ENCODE assay signal across 24 mouse cellular contexts in genomic region chr2:124811709-124812108, GRCm38 (mm10).
DNase-seq lines count a peak whose midpoint lies in the region; ATAC-seq and TF ChIP-seq lines count a peak whose summit lies in the region.
"Had no signal": no experiment of that assay in that cellular context is flagged by ENCODE, and none has a peak within 500 bp of the region (broad histone marks: within the 10 kb centered on the region; RNA-seq: fewer than 3 reads in every experiment).

No protein-coding gene starts in this region.

- H3K27ac ChIP-seq in kidney, embryonic 15.5 days, result no peak overlapping the region
- H3K27ac ChIP-seq in kidney, postnatal 0 days, result no peak overlapping the region
- H3K27ac ChIP-seq: embryonic facial prominence, embryonic 13.5 days; embryonic facial prominence, embryonic 15.5 days; forebrain, embryonic 10.5 days; forebrain, embryonic 12.5 days had no signal

- no peak for DNase-seq in kidney, postnatal 10 days
- DNase-seq in kidney, postnatal 0 days (ENCODE audit: low spot score), result no peak
- no peak for DNase-seq in kidney, adult 11 months
- DNase-seq in cerebellum, adult 9-10 months, result no peak
- DNase-seq: adrenal gland, adult 8-10 months; adrenal gland, postnatal 14 days; adrenal gland, postnatal 36 days; cerebellum, adult 11-12 months; cerebellum, adult 2 months; cerebellum, adult 9-11 months; cerebellum, postnatal 14 days; cerebellum, postnatal 36 days; embryo, embryonic 11 days had no signal

- H3K4me2 ChIP-seq in kidney, embryonic 15.5 days, result no peak overlapping the region
- no peak overlapping the region for H3K4me2 ChIP-seq in kidney, postnatal 0 days (ENCODE audit: low read length)
- H3K4me2 ChIP-seq: embryonic facial prominence, embryonic 13.5 days; embryonic facial prominence, embryonic 15.5 days; forebrain, embryonic 12.5 days had no signal

- peak; percentile 82 for ATAC-seq in kidney, embryonic 15.5 days (replicated peaks; ENCODE audit: low FRiP score)
- ATAC-seq in kidney, postnatal 0 days (replicated peaks; ENCODE audit: low FRiP score, low read depth), result 0 out of 2 replicates have a peak, but pooled peaks have one; percentile 43
- ATAC-seq: activated CD4-positive, CD25-positive, alpha-beta regulatory T cell, adult 4 months; forebrain, embryonic 14.5 days; forebrain, embryonic 16.5 days; Patski had no signal

- H3K27me3 ChIP-seq in kidney, embryonic 15.5 days, result no peaks in the 10 kb centered on the region
- H3K27me3 ChIP-seq in kidney, postnatal 0 days (ENCODE audit: insufficient read depth, low read length), result no peaks in the 10 kb centered on the region
- H3K27me3 ChIP-seq: embryonic facial prominence, embryonic 13.5 days; embryonic facial prominence, embryonic 15.5 days; forebrain, embryonic 12.5 days; Patski had no signal

- no peaks in the 10 kb centered on the region for H3K9me3 ChIP-seq in kidney, embryonic 15.5 days (replicated peaks)
- no peaks in the 10 kb centered on the region for H3K9me3 ChIP-seq in kidney, postnatal 0 days (replicated peaks; ENCODE audit: low read length)
- H3K9me3 ChIP-seq: embryonic facial prominence, embryonic 13.5 days; embryonic facial prominence, embryonic 15.5 days; forebrain, embryonic 10.5 days; forebrain, embryonic 12.5 days had no signal

- H3K4me1 ChIP-seq in kidney, embryonic 15.5 days, result peaks cover 16% of the 10 kb centered on the region; the same call in 1 of the 2 replicates
- H3K4me1 ChIP-seq in kidney, postnatal 0 days (replicated peaks; ENCODE audit: insufficient read depth, low read length), result no peaks in the 10 kb centered on the region
- H3K4me1 ChIP-seq: embryonic facial prominence, embryonic 13.5 days; embryonic facial prominence, embryonic 15.5 days; forebrain, embryonic 10.5 days; forebrain, embryonic 12.5 days had no signal

- no peak for TF ChIP-seq CTCF in kidney, postnatal 0 days (IDR thresholded peaks at IDR 0.05; ENCODE audit: low read depth)

- H3K36me3 ChIP-seq in kidney, embryonic 15.5 days, result no peaks in the 10 kb centered on the region
- H3K36me3 ChIP-seq in kidney, postnatal 0 days (ENCODE audit: insufficient read depth, low read length), result no peaks in the 10 kb centered on the region
- H3K36me3 ChIP-seq: embryonic facial prominence, embryonic 13.5 days; embryonic facial prominence, embryonic 15.5 days; forebrain, embryonic 10.5 days; forebrain, embryonic 12.5 days; G1E had no signal

- no peak overlapping the region for H3K9ac ChIP-seq in kidney, embryonic 15.5 days
- H3K9ac ChIP-seq in kidney, postnatal 0 days (ENCODE audit: low read depth, low read length), result no peak overlapping the region
- H3K9ac ChIP-seq: embryonic facial prominence, embryonic 13.5 days; embryonic facial prominence, embryonic 15.5 days; forebrain, embryonic 12.5 days had no signal

- WGBS in kidney, embryonic 15.5 days, result 50% methylated on average over 8 of the region's 8 CpGs
- 49% methylated on average over 8 of the region's 8 CpGs for WGBS in kidney, postnatal 0 days

- H3K4me3 ChIP-seq in kidney, embryonic 15.5 days (replicated peaks), result no peak overlapping the region
- H3K4me3 ChIP-seq in kidney, postnatal 0 days (replicated peaks; ENCODE audit: low read depth, low read length), result no peak overlapping the region
- H3K4me3 ChIP-seq: embryonic facial prominence, embryonic 13.5 days; embryonic facial prominence, embryonic 15.5 days; erythroblast, embryonic 14.5 days; forebrain, embryonic 10.5 days; forebrain, embryonic 12.5 days had no signal
